Mouse (Mus musculus) liver, embryonic 16.5 days (tissue): ENCODE data around the gene Slc35g3. TPM values are rescaled to one million over a fixed set of nuclear protein-coding genes. Genes with fewer than 3 reads are reported as not detected.
A peak's percentile ranks its signal among the peaks of the same experiment; 100 is the strongest.

Source experiments
- ATAC-seq: fragments of 200-750 bp; cut with Nextera tagmentation; 2 replicates; pipeline ENCODE4 v1.8.0; 2017; ENCODE audit warnings: low read depth, mild to moderate bottlenecking, moderate number of reproducible peaks, moderate library complexity
- H3K27ac ChIP-seq: fragments of 300-500 bp; sonication (generic); 2 replicates; pipeline ENCODE4 v1.5.1; 2014; ENCODE audit warnings: mild to moderate bottlenecking, low read length
- H3K27me3 ChIP-seq: fragments of 300-500 bp; sonication (generic); 2 replicates; pipeline ENCODE4 v1.6.1; 2014; ENCODE audit warnings: low read depth, low read length, mixed read lengths; ENCODE audit not compliant: control insufficient read depth, insufficient read depth
- H3K36me3 ChIP-seq: fragments of 300-500 bp; sonication (generic); 2 replicates; pipeline ENCODE4 v1.6.1; 2014; ENCODE audit warnings: mild to moderate bottlenecking; ENCODE audit not compliant: control insufficient read depth, insufficient read depth
- H3K4me1 ChIP-seq: fragments of 300-500 bp; sonication (generic); 2 replicates; pipeline ENCODE4 v1.6.1; 2014; ENCODE audit warnings: low read depth, low read length, mixed read lengths; ENCODE audit not compliant: control insufficient read depth
- H3K4me2 ChIP-seq: fragments of 300-500 bp; sonication (generic); 2 replicates; pipeline ENCODE4 v1.6.1; 2014; ENCODE audit warnings: low read depth, low read length, mixed read lengths
- H3K4me3 ChIP-seq: fragments of 300-500 bp; sonication (generic); 2 replicates; pipeline ENCODE4 v1.5.1; 2014; ENCODE audit warnings: low read depth, mild to moderate bottlenecking, low read length
- H3K9ac ChIP-seq: fragments of 300-500 bp; sonication (generic); 2 replicates; pipeline ENCODE4 v1.6.1; 2014; ENCODE audit warnings: low read depth, low read length
- H3K9me3 ChIP-seq: fragments of 300-500 bp; sonication (generic); replicated peaks from 2 replicates; pipeline ENCODE4 v1.6.1; 2016; ENCODE audit warnings: low read length; ENCODE audit not compliant: control insufficient read depth
- WGBS: fragments of 180-500 bp; shearing (Covaris S2); extraction: QIAGEN DNeasy Blood & Tissue Kit; methylation state at CpG from one replicate; pipeline ENCODE4 v1.1.7; 2014; ENCODE audit not compliant: insufficient replicate concordance; 5-methylcytosine and 5-hydroxymethylcytosine counted together
- polyA plus RNA-seq: library from polyadenylated mRNA; unstranded; fragments of >200 nt; fragmentation: Nextera tagmentation; extraction: Ambion mirVana; gene quantifications from 2 replicates; pipeline ENCODE4 v1.2.1, GENCODE M21; 2015

The Slc35g3 gene
- polyA plus RNA-seq, 1 experiment from 2014 or later: 0.07 TPM

- H3K9ac ChIP-seq: peak overlapping the region; percentile 36; the same call in 1 of the 2 replicates
- peak; percentile 43; the same call in 1 of the 2 replicates for ATAC-seq
- H3K4me2 ChIP-seq: peak overlapping the region; percentile 78
- peaks cover 89% of the 10 kb centered on the region for H3K27me3 ChIP-seq
- H3K27ac ChIP-seq: no peak overlapping the region
- no peaks in the 10 kb centered on the region for H3K9me3 ChIP-seq
- H3K4me3 ChIP-seq: peak overlapping the region; percentile 57
- H3K4me1 ChIP-seq: peaks cover 37% of the 10 kb centered on the region
- no peaks in the 10 kb centered on the region for H3K36me3 ChIP-seq
- WGBS: under 1% methylated on average over 32 of the region's 33 CpGs
Measured at GRCm38 (mm10) chr11:69802648-69803105, 40.9 kb upstream of the Slc35g3 start.

- Histone ChIP-seq H3K4me2 (peak within 1 kb of the TSS; percentile 78), H3K9me3 (no peaks in the 10 kb centered on the region), H3K9ac (peak within 1 kb of the TSS; percentile 36; the same call in 1 of the 2 replicates), H3K4me3 (peak within 1 kb of the TSS; percentile 57), H3K36me3 (no peaks in the 10 kb centered on the region), H3K27me3 (peaks cover 96% of the 10 kb centered on the region), H3K4me1 (peaks cover 37% of the 10 kb centered on the region), H3K27ac (no peak within 1 kb of the TSS)
- 3% methylated on average over 33 of the region's 33 CpGs for WGBS
- no peak for ATAC-seq
Measured at GRCm38 (mm10) chr11:69801379-69801977, 39.7 kb upstream of the Slc35g3 start, which contains the start of gene Fgf11. Fgf11 (minus strand) TSS chr11:69801857.

- H3K36me3 ChIP-seq: no peaks in the 10 kb centered on the region
- no peak for ATAC-seq
- H3K9ac ChIP-seq: no peak overlapping the region
- H3K4me3 ChIP-seq: peak overlapping the region; percentile 41
- H3K4me2 ChIP-seq: peak overlapping the region; percentile 51
- under 1% methylated on average over 36 of the region's 36 CpGs for WGBS
- H3K27ac ChIP-seq: no peak overlapping the region
- H3K27me3 ChIP-seq: peaks cover 96% of the 10 kb centered on the region
- peaks cover 41% of the 10 kb centered on the region for H3K4me1 ChIP-seq
- no peaks in the 10 kb centered on the region for H3K9me3 ChIP-seq
Measured at GRCm38 (mm10) chr11:69800392-69801197, 38.8 kb upstream of the Slc35g3 start.

- Histone ChIP-seq H3K4me1 (peaks cover 42% of the 10 kb centered on the region), H3K27ac (no peak overlapping the region), H3K4me3 (no peak overlapping the region), H3K27me3 (peaks cover 90% of the 10 kb centered on the region), H3K4me2 (no peak overlapping the region), H3K9ac (no peak overlapping the region), H3K36me3 (no peaks in the 10 kb centered on the region), H3K9me3 (no peaks in the 10 kb centered on the region)
- 2% methylated on average over 11 of the region's 11 CpGs for WGBS
- ATAC-seq: no peak
Measured at GRCm38 (mm10) chr11:69800138-69800391, 38.3 kb upstream of the Slc35g3 start.

- Histone ChIP-seq H3K4me3 (no peak overlapping the region), H3K9ac (no peak overlapping the region), H3K4me1 (peaks cover 41% of the 10 kb centered on the region), H3K27ac (no peak overlapping the region), H3K9me3 (no peaks in the 10 kb centered on the region), H3K4me2 (no peak overlapping the region), H3K36me3 (no peaks in the 10 kb centered on the region), H3K27me3 (peaks cover 85% of the 10 kb centered on the region)
- 28% methylated on average over 12 of the region's 12 CpGs for WGBS
- no peak for ATAC-seq
Measured at GRCm38 (mm10) chr11:69799394-69800137, 37.8 kb upstream of the Slc35g3 start.

GRCm38 (mm10) chr11:69797924-69798323 lies 36.2 kb upstream of the Slc35g3 start:
- Histone ChIP-seq H3K27ac (no peak overlapping the region), H3K9me3 (no peaks in the 10 kb centered on the region), H3K27me3 (peaks cover 73% of the 10 kb centered on the region), H3K36me3 (no peaks in the 10 kb centered on the region), H3K4me1 (peaks cover 27% of the 10 kb centered on the region), H3K4me3 (no peak overlapping the region), H3K9ac (no peak overlapping the region), H3K4me2 (no peak overlapping the region)
- ATAC-seq: no peak
- 62% methylated on average over 7 of the region's 7 CpGs for WGBS

- H3K27me3 ChIP-seq: peaks cover 55% of the 10 kb centered on the region
- peaks cover 16% of the 10 kb centered on the region for H3K4me1 ChIP-seq
- H3K4me2 ChIP-seq: peak overlapping the region; percentile 95
- ATAC-seq: no peak
- H3K9ac ChIP-seq: no peak overlapping the region
- no peaks in the 10 kb centered on the region for H3K36me3 ChIP-seq
- H3K9me3 ChIP-seq: no peaks in the 10 kb centered on the region
- 4% methylated on average over 13 of the region's 13 CpGs for WGBS
- peak overlapping the region; percentile 63 for H3K4me3 ChIP-seq
- no peak overlapping the region for H3K27ac ChIP-seq
Measured at GRCm38 (mm10) chr11:69795983-69796435, 34.2 kb upstream of the Slc35g3 start.

- no peaks in the 10 kb centered on the region for H3K36me3 ChIP-seq
- H3K27ac ChIP-seq: no peak within 1 kb of the TSS
- peak; percentile 100 for ATAC-seq
- under 1% methylated on average over 52 of the region's 52 CpGs for WGBS
- peaks cover 48% of the 10 kb centered on the region for H3K27me3 ChIP-seq
- H3K9ac ChIP-seq: peak within 1 kb of the TSS; percentile 48; the same call in 1 of the 2 replicates
- peak within 1 kb of the TSS; percentile 63 for H3K4me3 ChIP-seq
- H3K4me1 ChIP-seq: peaks cover 12% of the 10 kb centered on the region
- H3K4me2 ChIP-seq: peak within 1 kb of the TSS; percentile 95
- no peaks in the 10 kb centered on the region for H3K9me3 ChIP-seq
Measured at GRCm38 (mm10) chr11:69795168-69795982, 33.6 kb upstream of the Slc35g3 start, which contains the start of gene Chrnb1. Chrnb1 (minus strand) TSS chr11:69795943.
